Mouse (Mus musculus) forebrain, embryonic 16.5 days (tissue): ENCODE measurements around the gene Map3k21. TPM values are rescaled to one million over a fixed set of nuclear protein-coding genes. Genes with fewer than 3 reads are reported as not detected.

Experiments used
- ATAC-seq: fragments of 200-750 bp; cut with Nextera tagmentation; 2 replicates; pipeline ENCODE4 v1.8.0; 2017; ENCODE audit warnings: mild to moderate bottlenecking, moderate library complexity
- H3K27ac ChIP-seq: fragments of 300-500 bp; sonication (generic); 2 replicates; pipeline ENCODE4 v1.5.1; 2014; ENCODE audit warnings: low read length, control low read depth
- H3K27me3 ChIP-seq: fragments of 300-500 bp; sonication (generic); replicated peaks from 2 replicates; pipeline ENCODE4 v1.6.1; 2014; ENCODE audit warnings: low read length; ENCODE audit not compliant: control insufficient read depth, insufficient read depth
- H3K36me3 ChIP-seq: fragments of 300-500 bp; sonication (generic); 2 replicates; pipeline ENCODE4 v1.6.1; 2014; ENCODE audit not compliant: control insufficient read depth, insufficient read depth
- H3K4me1 ChIP-seq: fragments of 300-500 bp; sonication (generic); replicated peaks from 2 replicates; pipeline ENCODE4 v1.6.1; 2014; ENCODE audit warnings: low read length; ENCODE audit not compliant: control insufficient read depth, insufficient read depth
- H3K4me2 ChIP-seq: fragments of 300-500 bp; sonication (generic); 2 replicates; pipeline ENCODE4 v1.6.1; 2014; ENCODE audit warnings: mild to moderate bottlenecking, low read length, control low read depth
- H3K4me3 ChIP-seq: fragments of 300-500 bp; sonication (generic); replicated peaks from 2 replicates; pipeline ENCODE4 v1.5.1; 2014; ENCODE audit warnings: mild to moderate bottlenecking, low read length, control low read depth
- H3K9ac ChIP-seq: fragments of 300-500 bp; sonication (generic); replicated peaks from 2 replicates; pipeline ENCODE4 v1.6.1; 2014; ENCODE audit warnings: low read depth, low read length, control low read depth
- H3K9me3 ChIP-seq: fragments of 300-500 bp; sonication (generic); 2 replicates; pipeline ENCODE4 v1.6.1; 2016; ENCODE audit warnings: low read length; ENCODE audit not compliant: control insufficient read depth
- WGBS: fragments of 180-500 bp; shearing (Covaris S2); extraction: QIAGEN DNeasy Blood & Tissue Kit; methylation state at CpG from one replicate; pipeline ENCODE4 v1.1.7; 2014; 5-methylcytosine and 5-hydroxymethylcytosine counted together
- polyA plus RNA-seq: library from polyadenylated mRNA; unstranded; fragments of >200 nt; fragmentation: Nextera tagmentation; extraction: Ambion mirVana; gene quantifications from 2 replicates; pipeline ENCODE4 v1.2.1, GENCODE M21; 2015

The Map3k21 gene
- polyA plus RNA-seq, 1 experiment from 2014 or later, result 0.49 TPM

GRCm38 (mm10) chr8:125996980-125997379 is 86.7 kb downstream of the Map3k21 start:
- Histone ChIP-seq H3K4me2 (peak overlapping the region; percentile 67), H3K36me3 (no peaks in the 10 kb centered on the region), H3K9me3 (0 out of 2 replicates have a peak, but pooled peaks cover 2% of the 10 kb centered on the region), H3K4me3 (peak overlapping the region; percentile 67; the same call in 1 of the 2 replicates), H3K4me1 (peaks cover 21% of the 10 kb centered on the region), H3K27ac (no peak overlapping the region), H3K9ac (no peak overlapping the region), H3K27me3 (peaks cover 17% of the 10 kb centered on the region; the same call in 1 of the 2 replicates)
- 32% methylated on average over 6 of the region's 6 CpGs for WGBS
- no peak for ATAC-seq

Other genes starting within 250 kb of the Map3k21 start
- 10.7 and 11.7 TPM in 2 replicates for gene Map10, start 240.6 kb upstream of the Map3k21 start, polyA plus RNA-seq
- 26.9 and 30.1 TPM in 2 replicates for gene Ntpcr, start 180.5 kb upstream of the Map3k21 start, polyA plus RNA-seq
- 3.1 and 5.6 TPM in 2 replicates for gene Pcnx2, start 12.1 kb upstream of the Map3k21 start, polyA plus RNA-seq
- gene Kcnk1, start 84.7 kb downstream of the Map3k21 start, polyA plus RNA-seq, result 18.7 and 20.5 TPM in 2 replicates